Mouse (Mus musculus) heart, postnatal 36 days (tissue): ENCODE measurements around the gene Rbpj. TPM values are rescaled to one million over a fixed set of nuclear protein-coding genes. Genes with fewer than 3 reads are reported as not detected.
"Not testable (repeated sequence)": the region's sequence is repeated elsewhere in the genome, so short reads cannot be mapped to it uniquely, and the experiment has no call there.

Experiments
- DNase-seq, 2 experiments: peaks; one replicate each; pipeline ENCODE4 v3.0.0; 2021 to 2022
- intact Hi-C: fragments of 180-260 bp; cut with DNase I; formaldehyde crosslinking; loops from one replicate; pipeline ENCODE4 v1.15.1; 2025
- total RNA-seq, 2 experiments: library from RNA; stranded (reverse); gene quantifications; 2 replicates each; pipeline ENCODE4 v1.2.3; 2021

Rbpj gene
- total RNA-seq, 2 experiments from 2014 or later: 27.2 to 35.3 TPM

DNA sequence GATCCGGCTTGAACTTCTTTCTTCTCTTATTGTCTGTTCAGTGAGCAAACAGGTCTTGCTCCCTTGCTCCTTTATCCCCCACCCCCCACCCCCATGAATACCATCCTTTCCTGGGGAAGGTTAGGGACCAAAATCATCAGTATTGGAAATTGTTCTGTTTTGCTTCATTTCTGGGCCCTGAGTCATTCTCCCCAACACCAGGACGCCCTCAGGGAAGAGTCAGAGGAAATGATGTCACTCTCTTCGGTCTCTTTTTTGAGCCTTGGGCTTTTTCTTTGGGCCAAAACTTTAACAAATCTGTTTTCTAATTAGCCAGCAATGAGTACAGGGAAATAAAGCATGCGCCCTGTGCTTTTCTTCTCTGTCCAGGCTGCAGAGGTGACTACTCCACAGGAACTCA lies 77.4 kb downstream of the Rbpj start:
- intact Hi-C loops: no loop called here
- no peak for DNase-seq

DNA sequence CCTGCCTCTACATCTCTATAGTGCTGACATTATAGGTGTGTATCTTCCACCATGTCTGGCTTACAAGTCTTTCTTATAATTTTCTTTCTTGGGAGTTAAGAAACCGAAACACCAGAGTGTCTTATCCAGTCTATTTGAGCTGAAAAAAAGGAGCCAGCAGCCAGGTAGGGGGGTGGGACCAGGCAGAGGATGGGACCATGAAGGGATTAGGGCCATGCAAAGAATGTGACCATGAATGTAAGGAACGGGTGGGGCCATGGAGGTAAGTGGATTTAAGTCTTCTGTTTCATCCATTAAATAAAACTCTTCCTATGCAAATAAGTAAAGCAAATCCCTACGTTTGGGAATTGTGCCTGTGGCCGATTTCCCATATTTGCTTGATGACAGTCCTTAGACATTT lies 78.0 kb downstream of the Rbpj start:
- intact Hi-C loops: no loop called here
- DNase-seq: no peak

DNA sequence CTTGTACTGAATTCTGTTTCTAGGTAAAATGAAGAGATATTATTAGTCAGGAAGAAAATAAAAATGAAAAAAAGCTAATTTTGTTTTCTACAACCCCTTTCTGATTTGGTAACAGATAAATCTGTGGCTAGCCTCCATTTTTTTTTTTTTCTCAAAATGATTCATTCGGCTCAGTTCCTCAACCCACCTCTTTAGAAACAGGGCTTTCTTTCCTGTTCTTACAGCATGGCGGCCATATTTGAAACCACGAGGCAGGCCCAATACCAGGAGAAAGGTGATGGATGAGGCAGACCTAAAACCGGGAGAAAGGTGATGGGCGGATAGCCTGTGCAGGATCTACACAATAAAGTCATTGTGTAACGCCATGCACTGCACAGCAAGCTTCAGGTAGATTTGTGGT lies 80.5 kb downstream of the Rbpj start:
- intact Hi-C loops: no loop called here
- no peak for DNase-seq

DNA sequence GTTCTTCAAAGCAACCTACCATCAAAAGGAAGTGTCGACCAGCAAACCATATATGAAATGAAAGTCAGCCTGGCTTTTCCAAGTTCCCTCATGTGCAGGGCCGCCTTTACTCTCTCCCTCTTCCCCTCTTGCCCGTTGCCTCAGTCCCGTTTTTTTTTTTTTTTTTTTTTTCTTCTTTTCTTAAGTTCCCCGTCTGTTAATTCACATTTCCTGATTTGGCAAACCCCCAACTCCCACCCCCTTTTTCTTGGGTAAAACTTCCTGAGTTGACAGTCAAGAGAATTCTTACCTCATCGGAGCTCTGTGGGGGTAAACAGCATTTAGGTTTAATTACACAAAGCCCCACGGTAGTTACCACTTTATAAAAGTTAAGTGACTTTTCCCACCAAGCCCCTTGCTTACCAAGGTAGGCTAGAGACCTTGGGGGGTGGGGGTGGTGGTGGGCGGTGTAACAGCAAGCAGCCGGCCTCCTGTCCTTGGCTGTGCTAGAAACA lies 81.1 kb downstream of the Rbpj start:
- DNase-seq: no peak
- intact Hi-C loops: no loop called here

DNA sequence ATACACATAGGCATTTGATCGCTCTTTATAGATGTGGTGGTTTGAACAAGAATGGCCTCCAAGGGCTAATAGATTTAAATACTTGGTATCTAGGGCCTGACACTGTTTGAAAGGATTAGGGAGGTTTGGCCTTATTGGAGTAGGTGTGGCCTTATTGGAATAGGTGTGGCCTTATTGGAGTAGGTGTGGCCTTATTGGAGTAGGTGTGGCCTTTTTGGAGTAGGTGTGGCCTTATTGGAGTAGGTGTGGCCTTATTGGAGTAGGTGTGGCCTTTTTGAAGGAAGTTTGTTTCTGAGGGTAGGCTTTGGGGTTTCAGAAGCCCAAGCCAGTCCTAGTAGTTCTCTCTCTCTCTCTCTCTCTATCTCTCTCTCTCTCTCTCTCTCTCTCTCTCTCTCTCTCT lies 84.4 kb downstream of the Rbpj start:
- DNase-seq, intact Hi-C loops: not testable (repeated sequence)

DNA sequence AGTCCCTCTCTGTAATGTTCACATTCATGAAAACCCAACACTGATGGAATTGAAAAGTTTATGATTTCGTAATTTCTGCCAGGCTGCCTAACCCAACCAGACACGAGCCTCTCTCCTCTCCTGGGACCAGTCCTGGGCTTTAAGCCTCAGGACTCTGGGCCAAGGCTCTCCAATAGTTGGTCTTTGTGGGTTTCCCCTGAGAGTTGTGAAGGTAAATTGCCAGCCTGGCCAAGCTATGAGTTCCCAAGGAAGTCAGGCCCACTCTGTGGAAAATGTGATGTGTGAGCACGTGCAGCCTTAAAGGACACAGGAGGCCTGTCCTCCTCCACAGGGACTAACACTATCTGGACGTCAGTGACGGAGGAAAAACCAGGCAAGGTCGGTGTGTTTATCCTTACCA lies 85.4 kb downstream of the Rbpj start:
- no peak for DNase-seq

DNA sequence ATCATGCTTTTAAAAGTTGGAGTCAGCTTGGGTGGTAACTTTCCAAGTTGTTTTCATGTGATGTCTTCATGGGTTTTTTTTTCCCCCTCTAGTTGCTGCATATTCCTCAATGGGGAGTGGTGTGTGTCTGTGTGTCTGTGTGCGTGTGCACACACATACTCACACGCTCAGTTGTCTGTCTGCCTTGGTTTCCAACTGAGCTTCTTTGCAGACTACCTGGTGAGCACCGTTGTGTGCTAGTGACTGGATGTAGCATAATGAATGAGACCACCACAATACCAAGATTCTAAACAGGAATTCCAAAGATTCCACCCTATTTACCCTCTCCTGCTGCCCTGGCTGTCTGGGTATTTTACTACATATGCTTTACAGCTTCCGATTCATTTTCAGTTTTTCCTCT lies 86.0 kb downstream of the Rbpj start:
- intact Hi-C loops: no loop called here
- no peak for DNase-seq

More for the DNA sequence above, 85.4 kb downstream of the Rbpj start:
- intact Hi-C loops: no loop called here

DNA sequence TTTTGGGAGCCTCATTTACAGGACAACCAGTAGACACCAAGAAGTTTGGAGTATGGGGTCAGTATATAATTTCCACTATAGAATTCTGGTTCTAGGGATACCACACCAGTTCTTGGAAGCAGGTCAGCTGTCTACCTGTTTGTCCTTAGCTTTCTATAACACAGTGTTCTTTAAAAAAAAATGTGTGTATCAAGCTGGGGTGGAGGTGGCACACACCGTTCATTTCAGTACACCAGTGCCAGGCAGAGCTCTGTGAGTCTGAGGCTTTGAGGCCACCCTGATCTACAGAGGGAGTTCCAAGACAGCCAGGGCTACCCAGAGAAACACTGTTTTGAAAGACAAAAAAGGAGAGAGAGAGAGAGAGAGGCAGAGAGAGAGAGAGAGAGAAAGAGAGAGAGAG lies 87.3 kb downstream of the Rbpj start:
- DNase-seq: no peak
- intact Hi-C loops: no loop called here

DNA sequence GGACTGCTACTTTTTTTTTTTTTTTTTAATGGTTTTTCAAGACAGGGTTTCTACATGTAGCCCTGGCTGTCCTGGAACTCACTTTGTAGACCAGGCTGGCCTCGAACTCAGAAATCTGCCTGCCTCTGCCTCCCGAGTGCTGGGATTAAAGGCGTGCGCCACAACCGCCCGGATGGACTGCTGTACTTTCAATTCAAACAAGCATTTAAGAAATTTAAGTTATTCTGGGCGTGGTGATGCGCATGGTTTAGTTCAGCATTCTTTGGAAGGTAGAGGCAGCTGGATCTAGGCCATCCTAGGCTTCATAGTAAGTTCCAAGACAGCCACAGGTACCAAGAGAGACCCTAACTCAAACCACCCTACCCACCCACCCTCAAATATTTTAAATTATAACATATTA lies 88.2 kb downstream of the Rbpj start:
- DNase-seq: no peak
- intact Hi-C loops: no loop called here

DNA sequence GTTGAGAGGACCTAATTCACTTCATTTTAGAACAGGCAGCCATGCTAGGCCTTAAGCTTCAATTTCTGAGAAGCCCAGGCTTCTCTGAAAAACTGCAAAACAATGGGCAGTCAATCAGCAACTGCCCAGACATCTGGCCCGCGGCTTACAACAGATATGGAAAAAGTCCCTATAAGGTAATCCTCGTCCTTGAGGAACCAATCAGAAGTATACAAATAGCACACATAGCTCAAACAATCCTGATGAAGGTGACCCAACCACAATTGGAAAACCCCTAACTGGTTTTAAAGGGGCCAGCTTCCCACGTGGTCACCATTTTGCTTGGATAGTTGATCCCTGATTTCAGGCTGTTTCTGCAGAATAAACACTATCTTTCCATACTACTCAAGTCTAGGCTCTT lies 89.0 kb downstream of the Rbpj start:
- no peak for DNase-seq
- intact Hi-C loops: no loop called here

DNA sequence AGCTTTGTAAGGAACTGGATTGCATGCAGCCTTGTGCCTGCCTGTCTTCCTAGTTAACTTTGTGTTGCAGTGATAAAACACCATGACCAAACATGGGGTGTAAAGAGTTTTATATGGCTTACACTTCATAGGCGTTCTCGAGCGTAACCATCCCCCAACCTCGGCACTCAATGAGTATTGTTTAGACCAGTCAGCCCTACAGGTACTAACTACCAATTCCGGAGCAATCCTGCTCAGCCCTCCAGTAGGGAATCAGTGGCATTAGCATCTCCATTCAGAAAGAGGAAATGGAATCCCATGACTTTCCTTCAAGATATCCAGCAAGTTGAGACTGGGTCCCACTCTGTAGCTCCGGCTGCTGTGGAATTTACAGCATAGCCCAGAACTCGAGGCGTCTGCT lies 89.5 kb downstream of the Rbpj start:
- intact Hi-C loops: no loop called here
- no peak for DNase-seq

DNA sequence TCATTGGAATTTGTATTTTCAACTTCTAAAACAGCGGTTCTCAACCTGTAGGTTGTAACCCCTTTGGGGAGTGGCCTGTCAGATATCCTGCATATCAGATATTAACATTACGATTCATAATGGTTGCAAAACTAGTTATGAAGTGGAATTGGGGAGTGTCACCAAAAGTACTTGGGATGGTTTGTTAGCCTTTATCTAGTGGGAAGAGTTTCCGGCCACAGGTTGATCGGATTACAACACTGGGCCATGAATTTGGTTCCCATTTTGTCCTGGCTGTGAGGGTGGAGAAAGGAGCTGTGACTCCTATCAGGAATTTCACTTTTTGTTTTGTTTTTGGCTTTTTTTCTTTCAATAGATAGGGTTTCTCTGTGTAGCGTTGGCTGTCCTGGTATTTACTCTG lies 90.0 kb downstream of the Rbpj start:
- intact Hi-C loops: no loop called here
- no peak for DNase-seq

DNA sequence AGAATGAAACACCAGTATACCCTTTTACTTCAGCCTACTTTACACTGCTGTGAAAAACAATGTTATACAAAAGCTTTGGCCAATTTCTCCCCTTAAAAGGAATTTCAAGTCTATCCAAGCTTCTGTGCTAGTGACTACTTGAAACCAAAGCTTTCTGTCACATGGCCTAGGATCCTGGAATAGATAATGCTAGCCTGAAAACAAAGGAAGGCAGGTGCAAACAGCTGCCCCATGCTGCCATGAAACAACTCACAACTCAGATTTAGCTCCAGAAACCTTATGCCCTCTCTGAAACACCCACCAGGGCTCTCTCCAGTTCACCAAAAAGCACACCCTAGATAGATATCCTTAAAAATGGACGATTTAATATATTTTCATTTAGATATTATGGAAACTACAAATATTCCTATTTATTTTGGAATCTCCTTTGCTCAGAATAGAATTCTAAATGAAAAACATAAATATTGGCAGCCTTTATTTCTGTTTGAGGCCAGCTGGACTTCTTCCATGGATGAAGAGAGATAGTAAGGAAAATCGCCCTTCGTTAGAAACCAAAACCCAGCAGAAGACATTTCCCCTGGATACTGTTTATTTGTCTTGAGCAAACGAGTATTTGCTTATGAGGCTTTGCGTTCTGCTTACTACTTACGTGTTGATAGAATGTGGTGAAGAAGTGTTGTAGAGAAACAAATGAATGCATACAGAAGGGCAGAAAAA lies 91.8 kb downstream of the Rbpj start:
- intact Hi-C loops: no loop called here
- no peak for DNase-seq

DNA sequence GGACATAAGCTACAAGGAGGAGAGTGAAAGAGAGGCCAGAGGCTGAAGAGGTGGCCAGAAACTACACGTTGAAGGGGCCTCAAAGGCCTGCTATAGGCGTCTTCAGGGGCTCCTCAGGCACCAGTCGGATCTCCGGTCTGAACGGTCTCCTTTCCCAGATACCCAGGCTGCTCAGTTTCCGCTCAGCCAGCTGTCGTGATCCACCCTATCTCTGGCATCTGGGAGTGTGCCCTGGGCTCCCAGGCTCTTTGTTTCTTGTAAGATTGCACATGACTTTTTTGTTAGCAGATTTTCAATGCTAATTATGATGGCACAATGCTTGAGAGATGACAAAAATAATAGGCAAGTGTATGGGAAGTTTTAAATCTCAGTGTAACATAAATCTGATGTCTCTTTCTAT lies 95.2 kb downstream of the Rbpj start:
- intact Hi-C loops: no loop called here
- no peak for DNase-seq

DNA sequence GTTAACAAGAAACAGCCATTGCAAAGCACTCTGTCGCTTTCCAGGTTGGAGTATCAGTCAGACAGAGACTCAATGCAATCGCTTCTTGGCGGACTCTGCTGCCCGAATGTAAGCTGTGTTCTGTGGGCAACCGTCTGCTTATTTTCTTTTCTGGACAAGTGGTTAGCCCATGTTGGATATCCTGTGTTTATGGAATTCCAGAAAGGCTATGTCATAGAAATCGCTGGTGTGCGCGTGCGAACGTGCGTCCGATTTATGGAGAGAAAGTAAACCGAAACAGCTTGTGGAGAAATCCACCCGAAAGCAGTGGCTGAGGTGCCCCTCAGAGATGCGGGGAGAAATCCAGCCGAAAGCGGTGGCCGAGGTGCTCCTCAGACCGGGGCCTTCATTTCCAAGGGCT lies 98.4 kb downstream of the Rbpj start:
- intact Hi-C loops: no loop called here
- DNase-seq: no peak

DNA sequence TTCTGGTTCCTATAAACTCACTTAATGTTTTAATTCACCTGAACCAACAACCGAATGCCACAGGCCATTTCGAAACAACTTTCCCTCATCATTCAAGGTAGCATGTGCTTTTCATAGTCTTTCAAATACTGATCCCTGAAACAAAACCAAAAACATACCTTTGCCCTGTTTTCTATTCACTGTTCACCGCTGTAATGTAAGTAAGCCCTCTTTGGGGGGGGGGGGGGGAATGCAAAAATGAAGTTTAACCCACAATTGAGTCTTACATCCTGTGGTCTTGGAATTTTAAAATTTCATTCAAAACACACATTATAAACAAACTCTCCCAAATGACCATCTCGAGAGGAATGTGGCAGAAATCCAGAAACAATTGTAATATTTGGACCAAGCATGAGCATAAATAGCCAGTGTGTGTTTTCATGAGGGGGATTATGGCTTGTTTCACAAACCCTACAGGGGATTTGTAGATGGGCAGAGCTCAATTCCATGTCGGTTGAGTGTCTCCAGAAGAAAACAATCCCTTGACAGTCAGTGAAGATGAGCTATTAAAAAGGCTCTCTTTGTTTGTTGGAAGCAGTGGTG lies 99.4 kb downstream of the Rbpj start:
- DNase-seq: no peak
- intact Hi-C loops: no loop called here

DNA sequence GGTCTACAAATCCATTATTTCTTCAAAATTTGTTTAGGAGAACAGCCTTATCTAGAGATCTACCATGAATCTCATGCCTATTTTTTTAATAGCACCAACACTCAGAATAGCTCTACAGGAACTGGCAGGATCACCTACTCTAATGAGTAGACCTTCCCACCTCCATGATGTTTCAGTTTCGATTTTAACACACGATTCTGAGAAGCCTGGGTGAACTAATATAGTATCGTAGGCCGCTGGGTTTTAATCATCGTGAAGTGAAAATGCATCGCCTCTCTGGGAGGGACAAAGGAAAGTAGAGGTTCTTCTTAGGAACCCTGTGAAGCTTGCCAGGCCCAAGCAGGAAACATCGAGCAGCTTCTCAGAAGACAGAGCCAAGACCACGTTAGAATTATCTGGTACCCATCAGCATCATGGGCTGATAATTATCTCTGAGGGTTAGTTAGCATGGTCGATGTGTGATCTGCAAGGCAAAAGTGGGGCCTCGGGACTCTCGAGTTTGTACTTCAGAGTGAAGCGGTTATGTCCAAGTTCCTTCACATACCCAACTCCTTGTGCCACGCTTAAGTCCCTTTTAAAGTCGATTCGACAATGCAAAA lies 100.6 kb downstream of the Rbpj start:
- no peak for DNase-seq
- intact Hi-C loops: no loop called here

DNA sequence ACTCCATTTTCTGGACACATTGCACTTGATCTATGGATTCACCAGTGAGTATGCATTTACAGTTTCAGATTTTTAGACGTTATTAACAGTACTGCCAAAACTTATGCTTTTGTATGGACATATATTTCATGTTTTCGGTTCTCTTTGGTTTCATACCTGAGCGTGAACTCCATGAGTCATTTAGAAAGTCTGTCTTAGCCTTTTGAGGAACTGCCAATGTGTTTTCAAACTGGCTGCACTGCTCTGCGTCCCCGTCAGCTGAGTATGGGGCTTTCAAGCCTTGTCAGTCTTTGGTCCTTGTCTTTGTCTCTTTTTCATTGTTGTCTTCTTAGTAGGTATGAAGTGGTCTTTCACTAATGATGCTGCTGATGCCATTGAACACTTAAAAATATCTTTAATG lies 106.5 kb downstream of the Rbpj start:
- DNase-seq: no peak
- intact Hi-C loops: no loop called here

DNA sequence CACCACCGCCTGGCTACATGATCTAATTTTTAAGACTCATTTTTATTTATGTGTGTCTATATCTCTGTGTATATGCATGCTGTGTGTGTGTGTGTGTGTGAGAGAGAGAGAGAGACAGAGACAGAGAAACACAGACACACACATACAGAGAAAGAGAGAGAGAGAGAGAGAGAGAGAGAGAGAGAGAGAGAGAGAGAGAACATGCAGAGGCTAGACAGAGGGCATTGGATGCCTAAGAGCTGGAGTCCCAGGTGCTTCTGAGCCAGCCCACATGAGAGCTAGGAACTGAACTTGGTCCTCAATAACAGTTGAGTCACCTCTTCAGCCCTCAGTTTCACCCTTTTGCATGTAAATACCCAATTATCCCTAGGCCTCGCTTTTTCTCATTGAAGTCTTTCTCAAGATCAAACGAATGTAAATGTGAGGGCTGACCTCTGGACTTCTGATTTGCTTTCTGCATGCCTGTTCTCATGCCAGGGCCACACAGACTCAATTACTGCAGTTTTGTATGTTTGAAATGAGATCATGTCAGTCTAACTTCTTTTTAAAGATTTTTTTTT lies 109.0 kb downstream of the Rbpj start:
- intact Hi-C loops: no loop called here
- no peak for DNase-seq

DNA sequence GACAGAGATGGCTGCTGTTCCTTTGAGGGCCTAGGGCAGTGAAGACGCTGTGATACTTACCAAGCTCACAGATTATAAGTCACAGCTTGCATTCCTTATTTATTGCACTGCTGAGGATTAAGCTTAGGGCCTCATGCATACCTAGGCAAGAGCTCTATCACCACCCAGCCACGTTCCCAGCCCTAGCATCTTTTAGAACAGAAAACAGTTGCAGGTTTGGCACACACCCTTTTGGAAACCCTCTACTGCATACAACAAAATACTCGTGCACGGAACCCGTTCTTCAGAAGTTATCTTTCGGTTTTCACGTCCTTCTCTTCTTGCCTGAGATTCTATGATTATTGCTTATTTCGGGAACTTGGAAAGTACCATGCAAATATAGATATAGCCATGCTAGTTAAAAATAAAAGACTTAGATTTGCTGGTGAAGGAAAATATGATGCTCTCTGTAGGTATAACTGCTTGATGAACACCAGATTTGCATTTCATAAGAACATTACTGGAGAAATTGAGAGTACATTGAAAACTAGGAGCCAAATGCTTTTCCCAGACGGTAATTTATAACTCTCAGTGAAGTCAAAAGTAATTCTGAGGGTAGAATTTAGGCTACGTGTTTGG lies 111.4 kb downstream of the Rbpj start:
- no peak for DNase-seq
- intact Hi-C loops: no loop called here

DNA sequence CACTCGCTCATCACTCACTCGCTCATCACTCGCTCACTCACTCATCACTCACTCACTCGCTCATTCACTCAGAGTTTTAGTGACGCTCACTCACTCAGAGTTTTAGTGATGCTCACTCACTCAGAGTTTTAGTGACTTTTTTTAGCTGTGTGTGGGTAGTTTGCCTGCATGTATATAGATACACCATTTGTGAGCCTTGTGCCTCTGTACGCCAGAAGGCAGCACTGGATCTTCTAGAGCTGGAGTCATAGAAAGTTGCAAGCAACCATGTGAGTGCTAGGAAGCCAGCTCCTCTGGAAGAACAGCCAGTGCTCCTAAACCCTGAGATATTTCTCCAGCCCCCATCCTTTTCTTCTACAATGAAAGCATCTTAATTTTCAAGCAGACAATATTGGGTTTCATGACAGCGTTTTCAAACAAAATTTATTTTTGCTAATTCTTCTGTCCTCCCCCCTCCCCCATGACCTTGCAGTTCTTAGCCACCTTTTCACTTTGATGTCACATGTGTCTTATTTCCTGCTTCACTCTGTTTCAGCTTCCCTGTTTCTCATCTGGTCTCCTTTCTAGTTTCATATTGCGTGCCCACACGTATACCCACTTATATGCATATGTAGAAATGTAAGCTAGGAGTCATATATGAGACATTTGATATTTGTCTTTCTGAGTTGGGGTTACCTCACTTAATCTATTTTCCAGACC lies 118.3 kb downstream of the Rbpj start:
- no peak for DNase-seq

More for the DNA sequence above, 118.3 kb downstream of the Rbpj start:
- intact Hi-C loops: no loop called here
